Mouse (Mus musculus): Measurements from ENCODE around the gene Ly6g5c. TPM values are rescaled to one million over a fixed set of nuclear protein-coding genes. Genes with fewer than 3 reads are reported as not detected.

Gene Ly6g5c
- total and polyA plus RNA-seq, 3 experiments: not detected

- Histone ChIP-seq H3K27me3 (ENCODE audit: insufficient read depth, low read length) (no peaks in the 10 kb centered on the region), H3K36me3 (replicated peaks) (peaks cover 100% of the 10 kb centered on the region), H3K4me3 (ENCODE audit: low read depth, low read length) (no peak overlapping the region), H3K4me1 (ENCODE audit: insufficient read depth, low read depth, low read length) (peaks cover 43% of the 10 kb centered on the region), H3K9me3 (replicated peaks) (peaks cover 3% of the 10 kb centered on the region)
- TF ChIP-seq CTCF (IDR thresholded peaks at IDR 0.05; ENCODE audit: low read depth, low read length): no peak
- no peak for TF ChIP-seq GATA1 (IDR thresholded peaks at IDR 0.05; ENCODE audit: borderline replicate concordance, low read length)
- no peak for TF ChIP-seq GATA2 (IDR thresholded peaks at IDR 0.05; ENCODE audit: borderline replicate concordance, low read depth, low read length)
- TF ChIP-seq TAL1 (conservative IDR thresholded peaks at IDR 0.05; ENCODE audit: low read depth, low read length): no peak
- TF ChIP-seq POLR2AphosphoS5 (IDR thresholded peaks at IDR 0.05; ENCODE audit: insufficient replicate concordance, low read depth, low read length): no peak
- DNase-seq (ENCODE audit: low spot score) (no peak), ATAC-seq (ENCODE audit: extremely low read depth, insufficient number of reproducible peaks, low FRiP score, poor library complexity, severe bottlenecking) (no peak)
These were observed 33.9 kb downstream of the Ly6g5c start for GRCm38 (mm10) chr17:35141971-35142370.

- TF ChIP-seq CTCF (IDR thresholded peaks at IDR 0.05; ENCODE audit: low read depth, low read length) (no peak), POLR2AphosphoS5 (IDR thresholded peaks at IDR 0.05; ENCODE audit: insufficient replicate concordance, low read depth, low read length) (peak; percentile 89; the same call in 1 of the 2 replicates)
- Histone ChIP-seq H3K27me3 (ENCODE audit: insufficient read depth, low read length) (no peaks in the 10 kb centered on the region), H3K9me3 (replicated peaks) (peaks cover 3% of the 10 kb centered on the region), H3K36me3 (replicated peaks) (peaks cover 99% of the 10 kb centered on the region), H3K4me3 (ENCODE audit: low read depth, low read length) (no peak overlapping the region), H3K4me1 (ENCODE audit: insufficient read depth, low read depth, low read length) (peaks cover 18% of the 10 kb centered on the region; the same call in 1 of the 2 replicates)
- ATAC-seq (ENCODE audit: extremely low read depth, insufficient number of reproducible peaks, low FRiP score, poor library complexity, severe bottlenecking) (no peak), DNase-seq (ENCODE audit: low spot score) (no peak)
These were observed 38.1 kb downstream of the Ly6g5c start for GRCm38 (mm10) chr17:35146139-35146538.

- no peak for DNase-seq (ENCODE audit: low spot score)
- Histone ChIP-seq H3K27me3 (ENCODE audit: insufficient read depth, low read length) (no peaks in the 10 kb centered on the region), H3K36me3 (replicated peaks) (peaks cover 98% of the 10 kb centered on the region), H3K4me1 (ENCODE audit: insufficient read depth, low read depth, low read length) (peaks cover 14% of the 10 kb centered on the region; the same call in 1 of the 2 replicates), H3K4me3 (ENCODE audit: low read depth, low read length) (no peak overlapping the region), H3K9me3 (replicated peaks) (peaks cover 3% of the 10 kb centered on the region)
- no peak for ATAC-seq (ENCODE audit: extremely low read depth, insufficient number of reproducible peaks, low FRiP score, poor library complexity, severe bottlenecking)
- TF ChIP-seq CTCF (IDR thresholded peaks at IDR 0.05; ENCODE audit: low read depth, low read length): no peak
- no peak; the same call in 1 of the 2 replicates for TF ChIP-seq POLR2AphosphoS5 (IDR thresholded peaks at IDR 0.05; ENCODE audit: insufficient replicate concordance, low read depth, low read length)
- no peak for TF ChIP-seq TAL1 (conservative IDR thresholded peaks at IDR 0.05; ENCODE audit: low read depth, low read length)
- TF ChIP-seq GATA2 (IDR thresholded peaks at IDR 0.05; ENCODE audit: borderline replicate concordance, low read depth, low read length): no peak
- TF ChIP-seq GATA1 (IDR thresholded peaks at IDR 0.05; ENCODE audit: borderline replicate concordance, low read length): no peak
These were observed 39.3 kb downstream of the Ly6g5c start for GRCm38 (mm10) chr17:35147348-35147747.

- Histone ChIP-seq H3K9me3 (replicated peaks) (peaks cover 3% of the 10 kb centered on the region), H3K36me3 (replicated peaks) (peaks cover 98% of the 10 kb centered on the region), H3K27me3 (ENCODE audit: insufficient read depth, low read length) (no peaks in the 10 kb centered on the region), H3K4me3 (ENCODE audit: low read depth, low read length) (no peak overlapping the region), H3K4me1 (ENCODE audit: insufficient read depth, low read depth, low read length) (peaks cover 18% of the 10 kb centered on the region; the same call in 1 of the 2 replicates)
- TF ChIP-seq GATA2 (IDR thresholded peaks at IDR 0.05; ENCODE audit: borderline replicate concordance, low read depth, low read length) (no peak), GATA1 (IDR thresholded peaks at IDR 0.05; ENCODE audit: borderline replicate concordance, low read length) (no peak), TAL1 (conservative IDR thresholded peaks at IDR 0.05; ENCODE audit: low read depth, low read length) (no peak), CTCF (IDR thresholded peaks at IDR 0.05; ENCODE audit: low read depth, low read length) (no peak), POLR2AphosphoS5 (IDR thresholded peaks at IDR 0.05; ENCODE audit: insufficient replicate concordance, low read depth, low read length) (peak; percentile 68; the same call in 1 of the 2 replicates)
- ATAC-seq (ENCODE audit: extremely low read depth, insufficient number of reproducible peaks, low FRiP score, poor library complexity, severe bottlenecking): no peak; the same call in 1 of the 2 replicates
- DNase-seq (ENCODE audit: low spot score): no peak
These were observed 40.0 kb downstream of the Ly6g5c start for GRCm38 (mm10) chr17:35147922-35148639.

- TF ChIP-seq POLR2AphosphoS5 (IDR thresholded peaks at IDR 0.05; ENCODE audit: insufficient replicate concordance, low read depth, low read length): no peak
- no peak for TF ChIP-seq CTCF (IDR thresholded peaks at IDR 0.05; ENCODE audit: low read depth, low read length)
- no peak for TF ChIP-seq TAL1 (conservative IDR thresholded peaks at IDR 0.05; ENCODE audit: low read depth, low read length)
- TF ChIP-seq GATA2 (IDR thresholded peaks at IDR 0.05; ENCODE audit: borderline replicate concordance, low read depth, low read length): no peak
- TF ChIP-seq GATA1 (IDR thresholded peaks at IDR 0.05; ENCODE audit: borderline replicate concordance, low read length): no peak
- Histone ChIP-seq H3K4me1 (ENCODE audit: insufficient read depth, low read depth, low read length) (peaks cover 38% of the 10 kb centered on the region), H3K27me3 (ENCODE audit: insufficient read depth, low read length) (no peaks in the 10 kb centered on the region), H3K36me3 (replicated peaks) (peaks cover 98% of the 10 kb centered on the region), H3K9me3 (replicated peaks) (no peaks in the 10 kb centered on the region), H3K4me3 (ENCODE audit: low read depth, low read length) (no peak overlapping the region)
- ATAC-seq (ENCODE audit: extremely low read depth, insufficient number of reproducible peaks, low FRiP score, poor library complexity, severe bottlenecking) (no peak), DNase-seq (ENCODE audit: low spot score) (no peak)
These were observed 44.0 kb downstream of the Ly6g5c start for GRCm38 (mm10) chr17:35152121-35152520.

GRCm38 (mm10) chr17:35153077-35153476 is 45.0 kb downstream of the Ly6g5c start:
- peaks cover 98% of the 10 kb centered on the region for H3K36me3 ChIP-seq (replicated peaks)
- no peak overlapping the region for H3K4me3 ChIP-seq (ENCODE audit: low read depth, low read length)
- DNase-seq (ENCODE audit: low spot score) (no peak), ATAC-seq (ENCODE audit: extremely low read depth, insufficient number of reproducible peaks, low FRiP score, poor library complexity, severe bottlenecking) (no peak)
- no peak for TF ChIP-seq POLR2AphosphoS5 (IDR thresholded peaks at IDR 0.05; ENCODE audit: insufficient replicate concordance, low read depth, low read length)
- no peaks in the 10 kb centered on the region for H3K27me3 ChIP-seq (ENCODE audit: insufficient read depth, low read length)
- H3K9me3 ChIP-seq (replicated peaks): no peaks in the 10 kb centered on the region
- H3K4me1 ChIP-seq (ENCODE audit: insufficient read depth, low read depth, low read length): peaks cover 45% of the 10 kb centered on the region

All from G1E (cell line).